Mouse (Mus musculus): ENCODE measurements around the gene Tcl1b4. TPM values are rescaled to one million over a fixed set of nuclear protein-coding genes. Genes with fewer than 3 reads are reported as not detected.
"Not testable (repeated sequence)": the region's sequence is repeated elsewhere in the genome, so short reads cannot be mapped to it uniquely, and the experiment has no call there.

Gene Tcl1b4
- total RNA-seq (2021): not detected

DNA sequence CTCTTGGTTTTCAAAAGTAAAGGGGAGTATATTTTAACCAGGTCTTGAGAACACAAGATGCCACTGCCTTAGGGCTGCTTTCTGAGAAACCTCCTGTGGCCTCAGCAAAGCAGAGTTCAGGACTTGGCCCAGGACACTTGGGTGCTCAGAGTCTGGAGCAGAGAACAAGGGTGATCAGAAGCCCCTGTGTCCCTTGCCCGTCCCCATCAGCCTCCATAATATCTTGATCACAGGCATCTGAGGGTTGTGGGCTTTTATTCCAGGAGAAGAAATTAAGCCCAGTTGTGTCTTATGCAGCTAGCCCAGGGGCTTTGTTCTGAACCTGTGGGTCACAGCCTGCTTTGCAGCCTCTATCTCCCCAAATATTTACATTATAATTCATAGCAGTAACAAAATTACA is at the start of gene Tcl1b4:
Gene Tcl1b4 (plus strand): TSS at position 301 of the 400 bp plus-strand sequence.
- DNase-seq: not testable (repeated sequence)

DNA sequence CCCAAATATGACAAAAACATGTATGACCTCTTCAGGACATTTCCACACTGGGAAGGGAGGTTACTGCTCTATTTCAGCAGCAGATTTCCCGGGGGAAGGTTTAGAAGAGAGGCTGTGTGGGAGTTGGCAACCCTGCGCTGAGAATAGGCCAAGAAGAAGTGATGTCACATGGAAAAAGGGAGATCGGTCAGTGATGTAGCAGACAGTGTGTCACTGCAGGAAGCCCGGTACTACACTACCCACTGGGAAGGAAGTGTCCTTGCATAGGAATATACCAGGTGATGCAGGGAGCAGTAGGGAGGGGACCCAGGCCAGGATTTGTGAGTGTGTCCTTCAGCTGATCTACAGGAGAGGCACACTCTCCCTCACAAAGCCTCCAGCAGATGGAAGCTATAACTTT is 46.5 kb upstream of the Tcl1b4 start:
- DNase-seq: peak; percentile 14

DNA sequence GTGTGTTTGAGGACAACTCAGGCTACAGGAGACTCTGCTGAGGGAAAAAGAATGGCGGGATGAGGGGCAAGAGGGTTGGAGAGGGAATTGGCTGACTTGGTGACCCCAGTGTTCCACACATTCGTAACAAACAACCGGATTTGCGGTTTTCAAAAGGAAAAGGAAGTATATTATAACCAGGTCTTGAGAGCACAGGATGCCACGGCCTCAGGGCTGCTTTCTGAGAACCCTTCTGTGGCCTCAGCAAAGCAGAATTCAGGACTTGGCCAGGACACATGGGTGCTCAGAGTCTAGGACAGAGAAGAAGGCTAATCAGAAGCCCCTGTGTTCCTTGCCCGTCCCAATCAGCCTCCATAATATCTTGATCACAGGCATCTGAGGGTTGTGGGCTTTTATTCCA is 42.9 kb upstream of the Tcl1b4 start:
- DNase-seq: no peak

DNA sequence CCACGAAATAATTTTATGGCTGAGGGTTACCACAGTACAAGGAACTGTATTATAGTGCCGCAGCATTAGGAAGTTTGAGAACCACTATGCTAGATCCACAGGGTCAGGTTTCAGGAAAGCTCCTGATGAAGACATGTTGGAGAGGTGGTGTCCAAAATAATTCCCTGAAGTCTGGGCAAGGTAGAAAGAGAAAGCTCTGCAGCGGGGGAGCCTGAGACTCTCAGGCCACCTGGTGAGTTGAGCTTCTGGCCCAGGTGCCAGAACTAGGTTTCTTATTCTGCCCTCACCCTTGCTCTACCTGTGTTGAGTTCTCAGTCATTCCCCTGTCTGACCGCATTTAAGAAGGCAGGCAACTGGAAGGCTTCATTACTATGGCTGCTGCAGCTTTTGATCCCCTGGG is 42.4 kb upstream of the Tcl1b4 start, which contains the start of gene Tcl1b1:
Gene Tcl1b1 (plus strand): TSS at position 301 of the 400 bp plus-strand sequence.
- no peak for DNase-seq

DNA sequence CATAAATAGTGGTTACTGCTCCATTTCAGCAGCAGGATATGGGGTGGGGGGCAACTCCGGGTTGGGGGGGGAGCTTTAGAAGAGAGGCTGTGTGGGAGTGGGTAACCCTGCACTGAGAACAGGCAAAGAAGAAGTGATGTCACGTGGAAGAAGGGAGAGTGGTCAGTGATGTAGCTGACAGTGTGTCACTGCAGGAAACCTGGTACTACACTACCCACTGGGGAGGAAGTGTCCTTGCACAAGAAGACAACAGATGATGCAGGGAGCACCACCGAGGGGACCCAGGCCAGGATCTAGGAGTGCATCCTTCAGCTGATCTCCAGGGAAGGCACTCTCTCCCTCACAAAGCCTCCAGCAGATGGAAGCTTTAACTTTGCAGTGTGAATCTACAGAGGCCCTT is 35.0 kb upstream of the Tcl1b4 start:
- no peak for DNase-seq

DNA sequence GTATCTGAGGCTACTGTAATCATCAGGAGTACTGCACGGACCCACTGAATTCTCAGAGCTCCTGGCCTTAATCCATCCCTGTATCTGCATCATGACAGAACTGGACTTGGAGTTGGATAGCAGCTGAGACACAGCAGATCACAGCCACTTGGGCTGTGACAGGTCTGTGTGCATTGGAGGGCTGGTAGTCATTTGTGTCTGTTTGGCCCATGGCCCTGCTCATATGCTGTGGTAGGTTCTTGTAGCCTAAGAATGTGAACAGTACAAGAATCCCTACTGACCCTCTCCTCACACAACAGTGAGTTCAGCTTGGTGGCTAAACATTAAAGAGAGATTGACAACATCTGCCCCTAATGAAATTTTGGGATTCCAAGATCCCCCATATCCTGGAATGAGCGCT is 28.4 kb upstream of the Tcl1b4 start:
- no peak for DNase-seq

DNA sequence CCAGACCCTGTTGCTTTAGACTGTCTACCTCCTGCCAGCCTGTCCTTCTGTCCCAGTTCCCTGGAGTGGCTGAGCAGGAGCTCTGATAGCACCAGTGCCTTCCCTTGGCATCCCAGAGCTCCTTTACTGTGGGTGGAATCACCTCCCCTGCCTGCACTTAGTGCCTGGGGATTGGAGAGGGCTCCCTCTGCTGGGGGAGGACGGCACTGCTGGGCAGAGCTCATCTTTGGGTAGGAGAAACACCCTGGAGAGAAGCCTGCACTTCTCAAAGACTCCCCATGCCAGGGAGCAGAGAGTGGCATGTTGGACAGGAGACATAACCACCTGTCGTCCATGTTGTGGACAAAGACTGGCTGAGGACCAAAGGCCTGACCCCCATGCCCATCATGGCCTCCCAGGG is 27.4 kb upstream of the Tcl1b4 start:
- DNase-seq: peak; percentile 69

DNA sequence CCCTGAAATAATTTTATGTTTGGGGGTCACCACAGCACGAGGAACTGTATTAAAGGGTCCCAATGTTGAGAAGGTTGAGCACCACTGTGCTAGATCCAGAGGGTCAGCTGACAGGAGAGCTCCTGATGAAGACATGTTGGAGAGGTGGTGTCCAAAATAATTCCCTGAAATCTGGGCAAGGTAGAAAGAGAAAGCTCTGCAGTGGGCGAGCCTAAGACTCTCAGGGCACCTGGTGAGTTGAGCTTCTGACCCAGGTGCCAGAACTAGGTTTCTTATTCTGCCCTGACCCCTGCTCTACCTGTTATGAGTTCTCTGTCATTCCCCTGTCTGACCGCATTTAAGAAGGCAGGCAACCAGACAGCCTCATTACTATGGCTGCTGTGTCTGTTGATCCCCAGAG is 25.7 kb upstream of the Tcl1b4 start, which contains the start of gene Tcl1b5:
Gene Tcl1b5 (plus strand): TSS at position 301 of the 400 bp plus-strand sequence.
- DNase-seq: not testable (repeated sequence)

DNA sequence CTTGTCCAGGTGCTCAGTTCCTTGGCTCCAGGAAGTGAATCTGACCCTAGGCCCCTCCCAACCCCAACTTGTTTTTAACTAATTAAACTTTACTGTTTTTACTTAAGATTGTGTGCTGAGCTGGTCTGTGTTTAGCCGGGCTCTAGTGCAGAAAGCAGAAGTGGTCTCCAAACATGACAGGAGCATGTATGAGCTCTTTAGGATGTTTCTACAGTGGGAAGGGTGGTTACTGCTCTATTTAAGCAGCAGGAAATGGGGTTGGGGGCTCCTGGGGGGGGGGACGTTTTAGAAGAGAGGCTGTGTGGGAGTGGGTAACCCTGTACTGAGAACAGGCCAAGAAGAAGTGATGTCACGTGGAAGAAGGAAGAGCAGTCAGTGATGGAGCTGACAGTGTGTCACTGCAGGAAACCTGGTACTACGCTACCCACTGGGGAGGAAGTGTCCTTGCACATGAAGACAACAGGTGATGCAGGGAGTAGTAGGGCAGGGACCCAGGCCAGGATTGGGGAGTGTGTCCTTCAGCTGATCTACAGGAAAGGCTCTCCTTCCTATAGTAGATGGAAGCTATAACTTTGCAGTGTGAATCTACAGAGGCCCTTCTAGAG is 20.6 kb upstream of the Tcl1b4 start:
- DNase-seq: not testable (repeated sequence)

DNA sequence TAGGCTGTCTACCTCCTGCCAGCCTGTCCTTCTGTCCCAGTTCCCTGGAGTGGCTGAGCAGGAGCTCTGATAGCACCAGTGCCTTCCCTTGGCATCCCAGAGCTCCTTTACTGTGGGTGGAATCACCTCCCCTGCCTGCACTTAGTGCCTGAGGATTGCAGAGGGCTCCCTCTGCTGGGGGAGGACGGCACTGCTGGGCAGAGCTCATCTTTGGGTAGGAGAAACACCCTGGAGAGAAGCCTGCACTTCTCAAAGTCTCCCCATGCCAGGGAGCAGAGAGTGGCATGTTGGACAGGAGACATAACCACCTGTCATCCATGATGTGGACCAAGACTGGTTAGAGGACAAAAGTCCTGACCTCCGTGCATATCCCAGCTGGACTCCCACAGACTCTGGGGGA is 12.8 kb upstream of the Tcl1b4 start:
- peak; percentile 25 for DNase-seq

DNA sequence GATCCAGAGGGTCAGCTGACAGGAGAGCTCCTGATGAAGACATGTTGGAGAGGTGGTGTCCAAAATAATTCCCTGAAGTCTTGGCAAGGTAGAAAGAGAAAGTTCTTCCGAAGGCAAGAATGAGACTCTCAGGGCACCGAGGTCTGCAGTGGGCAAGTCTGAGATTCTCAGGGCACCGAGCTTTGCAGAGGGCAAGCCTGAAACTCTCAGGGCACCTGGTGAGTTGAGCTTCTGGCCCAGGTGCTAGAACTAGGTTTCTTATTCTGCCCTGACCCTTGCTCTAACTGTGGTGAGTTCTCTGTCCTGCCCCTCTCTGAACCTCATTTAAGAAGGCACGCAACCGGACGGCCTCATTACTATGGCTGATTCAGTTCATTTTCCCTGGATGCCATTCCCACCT is 11.0 kb upstream of the Tcl1b4 start, which contains the start of gene Tcl1b3:
Gene Tcl1b3 (plus strand): TSS at position 301 of the 400 bp plus-strand sequence.
- DNase-seq: not testable (repeated sequence)

DNA sequence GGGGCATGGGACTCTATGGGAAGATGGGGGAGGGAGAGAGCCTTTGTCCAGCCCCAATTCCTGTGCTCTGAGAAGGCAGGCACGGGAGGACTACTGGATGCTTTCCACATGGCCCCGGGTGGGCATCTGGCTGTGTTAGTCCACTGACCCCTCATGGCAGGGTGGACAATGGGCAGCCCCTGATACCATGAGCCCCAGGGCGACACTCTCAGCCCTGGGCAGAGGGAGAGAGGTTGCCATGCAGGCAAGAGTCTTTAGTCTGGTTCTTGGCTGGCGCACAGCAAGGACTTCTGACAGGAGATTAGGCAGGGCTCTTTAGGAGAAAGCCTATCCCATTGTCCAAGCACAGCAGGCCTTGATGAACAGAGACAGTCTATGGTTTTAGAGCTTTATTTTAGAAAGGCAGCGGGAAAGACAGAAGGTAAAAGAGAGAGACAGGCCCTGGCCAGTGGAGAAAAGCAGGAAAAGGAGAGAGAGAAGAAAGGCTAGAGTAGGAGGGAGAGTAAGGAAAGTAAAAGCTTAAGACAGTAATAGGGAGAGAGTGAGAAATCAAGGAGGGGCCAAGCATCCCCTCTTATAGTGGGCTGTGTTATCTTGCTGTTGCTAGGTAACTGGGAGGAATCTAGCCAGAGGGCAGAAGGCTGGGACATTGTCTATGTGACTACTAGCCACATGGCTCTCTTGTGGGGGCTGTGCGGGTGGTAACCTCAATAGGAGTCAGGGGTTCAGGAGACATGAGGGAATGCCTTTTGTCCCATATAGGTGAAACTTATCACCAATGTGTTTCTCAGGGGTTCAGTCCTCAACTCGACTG is 1.9 kb upstream of the Tcl1b4 start:
- DNase-seq: not testable (repeated sequence)

DNA sequence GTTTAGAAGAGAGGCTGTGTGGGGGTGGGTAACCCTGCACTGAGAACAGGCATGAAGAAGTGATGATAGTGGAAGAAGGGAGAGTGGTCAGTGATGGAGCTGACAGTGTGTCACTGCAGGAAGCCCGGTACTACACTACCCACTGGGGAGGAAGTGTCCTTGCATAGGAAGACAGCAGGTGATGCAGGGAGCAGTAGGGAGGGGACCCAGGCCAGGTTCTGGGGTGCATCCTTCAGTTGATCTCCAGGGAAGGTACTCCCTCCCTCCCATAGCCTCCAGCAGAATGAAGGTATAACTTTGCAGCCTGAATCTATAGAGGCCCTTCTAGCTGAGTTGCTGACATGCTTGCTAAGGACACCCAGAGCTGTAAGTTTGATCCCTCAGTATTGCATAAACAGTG is 5.3 kb downstream of the Tcl1b4 start:
- no peak for DNase-seq

DNA sequence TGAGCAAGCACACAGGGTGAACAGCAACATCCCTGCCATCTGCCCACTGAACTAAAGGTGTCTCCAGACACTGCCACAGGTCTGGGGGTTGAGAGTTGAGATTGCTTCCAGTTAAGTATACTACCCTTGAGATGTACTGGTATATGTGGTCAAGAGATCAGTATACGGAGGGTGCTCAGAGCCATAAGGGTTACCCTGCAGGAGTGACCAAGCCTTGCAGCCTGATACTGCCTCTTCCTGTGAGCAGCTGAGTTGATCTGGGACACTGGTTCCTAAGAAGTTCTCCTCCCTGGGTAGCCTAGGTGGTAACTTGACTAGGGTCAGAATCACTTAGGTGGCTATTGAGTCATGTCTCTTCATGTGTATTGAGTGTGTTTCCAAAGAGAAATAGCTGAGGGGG is 6.7 kb downstream of the Tcl1b4 start:
- no peak for DNase-seq

DNA sequence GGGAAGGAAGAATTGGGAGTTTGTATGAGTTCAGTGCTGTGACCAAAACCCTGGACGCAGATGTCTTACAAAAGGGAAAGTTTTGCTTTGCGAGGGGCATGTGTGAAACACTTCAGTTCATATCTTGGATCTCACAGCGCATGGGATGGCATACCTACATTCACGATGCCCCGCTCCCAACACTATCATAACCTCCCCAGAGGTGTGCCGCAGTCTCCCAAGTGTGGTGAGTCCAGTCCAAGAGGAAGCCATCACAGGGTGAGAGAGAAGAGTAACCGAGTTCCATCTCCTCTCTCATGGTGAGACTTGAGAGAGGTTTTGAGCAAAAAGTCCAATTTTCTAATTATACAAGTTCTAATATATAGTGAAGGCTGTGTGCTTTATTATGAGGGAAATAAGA is 7.5 kb downstream of the Tcl1b4 start:
- DNase-seq: no peak

DNA sequence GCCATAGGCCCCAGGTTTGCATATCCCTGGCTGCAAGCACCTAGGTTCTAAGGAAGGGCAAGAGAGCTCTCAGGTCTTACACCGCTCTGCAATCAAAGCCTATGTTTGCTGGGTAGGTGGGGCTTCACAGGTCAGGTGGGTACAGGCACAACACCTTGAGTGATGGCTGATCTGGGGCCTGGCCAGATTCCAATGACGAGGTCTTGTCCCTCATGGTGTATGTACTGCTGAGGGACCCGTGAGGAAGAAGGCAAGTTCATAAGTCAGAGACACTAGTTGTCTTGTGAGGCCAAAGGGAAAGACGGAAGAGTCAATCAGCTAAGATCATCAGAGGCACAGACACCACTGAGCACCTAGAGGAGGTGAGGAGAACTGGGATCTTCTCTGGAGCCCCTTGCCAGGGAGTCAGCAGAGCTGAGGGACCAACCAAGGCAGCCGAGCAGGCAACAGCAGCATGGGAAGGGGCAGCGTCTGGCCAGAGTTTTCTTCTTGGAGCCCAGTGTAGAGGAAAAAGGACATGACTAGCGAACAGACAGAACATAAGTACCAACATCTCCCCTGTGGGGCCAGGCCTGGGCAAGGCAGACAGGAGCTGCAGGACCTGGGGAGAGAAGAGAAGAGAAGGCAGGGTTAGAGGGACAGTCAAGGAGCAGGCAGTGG is 15.5 kb downstream of the Tcl1b4 start:
- DNase-seq: no peak

DNA sequence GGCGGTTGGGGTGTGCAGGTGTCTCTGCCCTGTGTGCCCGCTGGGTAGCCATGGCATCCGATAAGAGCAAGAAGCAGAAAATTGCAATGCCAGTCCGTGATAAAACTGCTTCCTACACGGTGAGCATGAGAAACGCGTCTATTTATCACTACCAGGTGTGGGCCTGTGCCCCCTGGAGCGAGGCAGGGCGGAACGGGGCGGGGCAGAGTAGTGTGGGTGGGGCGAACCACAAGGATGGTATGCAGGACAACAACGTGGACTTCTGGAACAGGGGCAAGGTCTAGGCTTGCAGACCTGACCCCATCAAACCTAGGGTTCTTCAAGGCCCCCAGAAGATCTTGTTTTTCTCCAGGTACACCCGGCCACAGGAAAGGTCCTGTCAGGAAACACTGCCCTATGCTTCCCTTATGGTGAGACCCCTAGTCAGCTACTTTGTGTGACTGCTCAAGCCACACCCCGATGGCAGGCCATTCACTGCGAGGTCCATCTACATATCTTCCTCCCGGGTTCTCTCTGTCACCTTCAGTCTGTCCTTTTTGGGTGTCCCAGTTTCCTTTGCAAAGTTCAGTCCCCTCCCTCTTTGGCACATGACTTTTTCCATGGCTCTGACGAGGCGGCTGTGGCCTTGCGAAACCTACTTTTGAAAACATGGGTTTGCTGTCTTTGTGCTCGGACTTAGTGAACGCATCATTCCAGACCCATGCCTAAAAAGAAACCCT is 21.0 kb downstream of the Tcl1b4 start, which contains the start of gene Tcl1:
Gene Tcl1 (minus strand): TSS at position 193 of the 719 bp plus-strand sequence.
- DNase-seq: no peak

DNA sequence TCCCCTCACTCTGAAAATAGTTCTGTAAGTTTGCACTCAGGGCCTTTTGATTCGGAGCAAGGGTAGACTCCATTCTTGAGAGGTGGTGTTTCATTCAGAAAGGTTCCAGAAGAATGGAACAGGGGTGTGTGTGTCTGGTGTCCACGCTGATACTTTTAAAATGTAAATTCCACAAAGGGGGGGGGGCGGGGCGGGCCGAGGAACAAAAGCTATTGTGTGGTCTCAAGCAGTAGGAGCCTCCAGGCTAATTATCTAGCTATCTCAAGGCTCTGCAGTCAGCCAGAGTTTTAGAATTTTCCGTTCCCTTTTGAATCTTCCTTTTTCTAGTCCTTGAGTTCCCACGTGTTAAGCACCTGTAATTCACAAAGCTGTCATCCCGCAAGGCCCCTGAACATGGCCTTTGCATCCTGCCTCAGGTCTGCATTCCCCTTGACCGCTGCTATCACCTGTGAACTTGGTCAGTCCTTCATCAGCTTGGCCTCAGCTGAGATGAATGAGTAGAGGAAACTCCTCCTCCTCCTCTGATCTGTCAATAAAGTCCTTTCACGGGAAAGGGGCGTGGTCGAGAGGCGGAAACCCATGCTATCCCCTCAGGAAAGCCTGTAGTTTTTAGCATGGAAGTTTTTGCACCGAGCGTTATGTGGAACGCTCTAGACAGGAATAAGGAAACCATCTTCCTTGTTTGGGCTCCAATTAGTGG is 23.0 kb downstream of the Tcl1b4 start:
- DNase-seq: no peak

DNA sequence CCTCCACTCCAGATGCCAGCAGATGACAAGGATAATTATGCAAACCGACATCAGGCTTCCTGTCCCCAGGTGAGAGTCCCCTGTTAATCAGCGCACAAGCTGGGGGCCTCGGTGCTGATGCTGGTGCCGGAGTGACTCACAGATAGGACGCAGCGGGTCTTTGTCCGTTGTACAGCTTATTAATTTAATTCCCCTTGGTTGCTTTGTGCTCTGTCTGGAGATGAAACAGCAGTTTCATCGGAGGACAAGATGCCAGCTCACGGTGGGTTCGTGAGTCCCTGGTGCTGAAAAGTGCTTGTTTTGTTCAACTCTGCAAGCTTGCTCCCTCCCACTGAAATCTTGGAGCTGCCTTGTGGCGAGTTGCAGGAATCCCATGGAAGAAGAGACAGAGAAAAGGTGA is 32.6 kb downstream of the Tcl1b4 start:
- no peak for DNase-seq

DNA sequence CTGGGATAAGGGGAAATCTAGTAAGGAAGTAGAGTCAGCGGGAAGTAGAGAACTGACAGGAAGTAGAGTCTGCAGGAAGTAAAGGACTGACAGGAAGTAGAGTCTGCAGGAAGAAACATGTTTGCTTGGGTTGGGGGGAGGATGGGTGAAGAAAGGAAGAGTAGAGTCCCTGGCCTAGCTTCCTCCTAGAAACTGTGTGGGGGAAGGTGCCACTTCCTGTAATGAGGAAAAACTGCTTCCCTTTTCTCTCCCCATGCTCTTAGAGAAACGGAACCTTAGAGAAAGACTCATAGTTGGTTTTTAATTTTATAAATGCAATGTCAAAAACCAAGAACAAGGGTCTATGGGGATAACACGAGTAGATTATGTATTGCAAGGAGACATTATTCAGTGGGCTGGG is 33.3 kb downstream of the Tcl1b4 start:
- DNase-seq: no peak

DNA sequence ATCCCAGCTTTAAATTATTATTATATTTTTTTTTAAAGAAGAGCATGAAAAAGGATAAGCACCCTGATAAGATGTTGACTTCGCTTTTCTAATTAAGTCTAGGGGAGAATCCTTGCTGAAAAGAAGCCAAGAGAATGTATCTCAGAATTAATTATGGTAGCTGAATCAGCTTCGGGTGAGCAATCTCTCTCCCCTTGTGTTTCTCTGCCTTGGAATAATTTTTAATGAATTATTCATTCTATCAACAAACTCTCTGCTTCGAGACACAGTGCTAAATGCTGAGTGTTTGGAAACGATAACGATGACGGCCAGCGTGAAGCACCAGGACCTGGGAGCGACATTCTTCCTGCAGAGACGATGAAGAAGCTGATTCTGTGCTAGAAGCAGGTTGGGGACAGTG is 37.3 kb downstream of the Tcl1b4 start:
- DNase-seq: no peak

DNA sequence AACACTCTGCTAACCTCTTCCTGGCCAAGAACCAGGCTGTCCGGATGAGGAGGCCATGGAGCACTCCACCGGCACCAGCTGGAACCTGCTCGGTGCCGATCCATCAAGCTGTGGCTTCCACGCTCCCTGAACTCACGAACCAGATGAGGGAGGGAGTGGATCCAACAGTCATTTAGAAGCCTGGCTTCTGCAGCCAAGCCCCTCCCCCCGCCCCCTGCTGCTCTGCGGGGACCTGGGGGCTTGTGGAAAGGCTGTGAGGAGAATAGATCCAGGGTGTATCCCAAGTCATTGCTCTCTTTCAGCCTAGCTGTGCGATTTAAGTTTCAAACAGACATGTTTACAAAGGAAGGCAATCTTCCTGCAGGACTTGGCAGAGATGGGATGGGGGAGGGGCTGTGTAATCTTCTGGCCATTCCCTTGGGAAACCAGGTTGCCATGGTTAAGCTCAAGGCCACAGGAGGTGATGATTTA is 47.0 kb downstream of the Tcl1b4 start:
- peak; percentile 28 for DNase-seq
